Mouse (Mus musculus): Measurements from ENCODE around the gene Zfp827. TPM values are rescaled to one million over a fixed set of nuclear protein-coding genes. Genes with fewer than 3 reads are reported as not detected.
"Not testable (repeated sequence)": the region's sequence is repeated elsewhere in the genome, so short reads cannot be mapped to it uniquely, and the experiment has no call there.

Gene Zfp827
- total RNA-seq, 2 experiments from 2014 or later: 32.3 to 33.5 TPM

GRCm38 (mm10) chr8:79103185-79103878, 75.1 kb downstream of the Zfp827 start:
- 0 out of 2 replicates have a peak overlapping the region, but pooled peaks have one; percentile 28 for H3K27ac ChIP-seq
- TF ChIP-seq CTCF (conservative IDR thresholded peaks at IDR 0.05): no peak
- no peak for DNase-seq (ENCODE audit: low spot score in 2 of 2)
- H3K4me3 ChIP-seq: no peak overlapping the region

- H3K4me3 ChIP-seq: no peak overlapping the region
- H3K27ac ChIP-seq: no peak overlapping the region
- no peak for DNase-seq (ENCODE audit: low spot score in 2 of 2)
- TF ChIP-seq CTCF (conservative IDR thresholded peaks at IDR 0.05): no peak
These were observed 75.8 kb downstream of the Zfp827 start for GRCm38 (mm10) chr8:79103923-79104580.

- no peak for DNase-seq (ENCODE audit: low spot score in 2 of 2)
- Histone ChIP-seq H3K27ac (no peak overlapping the region), H3K4me3 (no peak overlapping the region)
- TF ChIP-seq CTCF (conservative IDR thresholded peaks at IDR 0.05): no peak
These were observed 76.4 kb downstream of the Zfp827 start for GRCm38 (mm10) chr8:79104634-79105033.

GRCm38 (mm10) chr8:79105186-79105585, 76.9 kb downstream of the Zfp827 start:
- no peak overlapping the region for H3K27ac ChIP-seq
- H3K4me3 ChIP-seq: no peak overlapping the region
- DNase-seq (ENCODE audit: low spot score in 2 of 2): no peak
- no peak for TF ChIP-seq CTCF (conservative IDR thresholded peaks at IDR 0.05)

- no peak for TF ChIP-seq CTCF (conservative IDR thresholded peaks at IDR 0.05)
- Histone ChIP-seq H3K27ac (no peak overlapping the region), H3K4me3 (no peak overlapping the region)
- DNase-seq (ENCODE audit: low spot score in 2 of 2): no peak
These were observed 83.2 kb downstream of the Zfp827 start for GRCm38 (mm10) chr8:79111461-79111860.

- DNase-seq (ENCODE audit: low spot score in 2 of 2): no peak
- no peak overlapping the region for H3K4me3 ChIP-seq
- no peak for TF ChIP-seq CTCF (conservative IDR thresholded peaks at IDR 0.05)
- no peak overlapping the region for H3K27ac ChIP-seq
These were observed 84.2 kb downstream of the Zfp827 start for GRCm38 (mm10) chr8:79112480-79112879.

GRCm38 (mm10) chr8:79113533-79113932, 85.3 kb downstream of the Zfp827 start:
- Histone ChIP-seq H3K27ac (no peak overlapping the region), H3K4me3 (no peak overlapping the region)
- DNase-seq (ENCODE audit: low spot score in 2 of 2): no peak
- no peak for TF ChIP-seq CTCF (conservative IDR thresholded peaks at IDR 0.05)

GRCm38 (mm10) chr8:79114561-79114960, 86.3 kb downstream of the Zfp827 start:
- Histone ChIP-seq H3K27ac (no peak overlapping the region), H3K4me3 (no peak overlapping the region)
- DNase-seq (ENCODE audit: low spot score in 2 of 2): no peak
- TF ChIP-seq CTCF (conservative IDR thresholded peaks at IDR 0.05): no peak

GRCm38 (mm10) chr8:79116436-79116835, 88.2 kb downstream of the Zfp827 start:
- DNase-seq (ENCODE audit: low spot score in 2 of 2): no peak
- H3K4me3 ChIP-seq: no peak overlapping the region
- no peak for TF ChIP-seq CTCF (conservative IDR thresholded peaks at IDR 0.05)
- no peak overlapping the region for H3K27ac ChIP-seq

GRCm38 (mm10) chr8:79117711-79118110, 89.5 kb downstream of the Zfp827 start:
- no peak for DNase-seq (ENCODE audit: low spot score in 2 of 2)
- no peak for TF ChIP-seq CTCF (conservative IDR thresholded peaks at IDR 0.05)
- H3K4me3 ChIP-seq: no peak overlapping the region
- no peak overlapping the region for H3K27ac ChIP-seq

- no peak for TF ChIP-seq CTCF (conservative IDR thresholded peaks at IDR 0.05)
- Histone ChIP-seq H3K27ac (no peak overlapping the region), H3K4me3 (no peak overlapping the region)
- DNase-seq (ENCODE audit: low spot score in 2 of 2): no peak
These were observed 93.4 kb downstream of the Zfp827 start for GRCm38 (mm10) chr8:79121614-79122013.

GRCm38 (mm10) chr8:79124231-79124630, 96.0 kb downstream of the Zfp827 start:
- no peak overlapping the region for H3K27ac ChIP-seq
- TF ChIP-seq CTCF (conservative IDR thresholded peaks at IDR 0.05): no peak
- no peak for DNase-seq (ENCODE audit: low spot score in 2 of 2)
- H3K4me3 ChIP-seq: no peak overlapping the region

GRCm38 (mm10) chr8:79127211-79127816, 99.1 kb downstream of the Zfp827 start:
- TF ChIP-seq CTCF (conservative IDR thresholded peaks at IDR 0.05): peak; percentile 48
- no peak for DNase-seq (ENCODE audit: low spot score in 2 of 2)
- no peak overlapping the region for H3K27ac ChIP-seq
- H3K4me3 ChIP-seq: no peak overlapping the region

GRCm38 (mm10) chr8:79128534-79128933, 100.3 kb downstream of the Zfp827 start:
- not testable (repeated sequence) for DNase-seq (ENCODE audit: low spot score in 2 of 2); H3K27ac ChIP-seq; H3K4me3 ChIP-seq

Measured in layer of hippocampus, adult 2 months (tissue).